Mouse (Mus musculus) fat pad, adult 2 months (tissue): Measurements from ENCODE around the gene Myl7.
"Not testable (repeated sequence)": the region's sequence is repeated elsewhere in the genome, so short reads cannot be mapped to it uniquely, and the experiment has no call there.

Experiments
- DNase-seq: peaks from one replicate; pipeline ENCODE4 v3.0.0-alpha.2; 2011; ENCODE audit warnings: low read depth, low spot score; ENCODE audit errors: extremely low read depth

Myl7 gene

GRCm38 (mm10) chr11:5898531-5898930, at the start of gene Myl7:
Gene Myl7 (minus strand): TSS chr11:5898782.
- DNase-seq, result no peak

GRCm38 (mm10) chr11:5947796-5948195, 49.2 kb upstream of the Myl7 start:
- DNase-seq, result no peak

DNA sequence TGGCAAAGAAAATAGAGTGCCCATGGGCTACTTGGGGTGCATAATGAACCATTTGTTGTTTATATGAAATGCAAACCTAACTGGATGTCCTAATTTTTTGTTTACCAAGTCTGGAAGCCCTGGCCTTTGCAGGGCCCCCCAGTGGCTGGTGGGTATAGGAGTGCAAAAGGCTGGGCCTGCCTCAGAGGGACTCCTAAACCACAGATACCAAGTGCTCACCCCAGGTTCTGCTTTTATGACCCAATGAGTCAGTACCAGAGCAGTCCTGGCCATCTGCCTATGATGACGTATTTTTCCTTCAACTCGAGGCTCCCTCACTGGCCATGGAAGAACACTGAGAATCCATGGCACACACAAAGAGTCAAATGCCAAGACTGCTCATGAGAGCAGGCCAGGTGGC, 46.5 kb upstream of the Myl7 start:
- DNase-seq, result no peak

GRCm38 (mm10) chr11:5942966-5943365, 44.4 kb upstream of the Myl7 start:
- DNase-seq, result no peak

DNA sequence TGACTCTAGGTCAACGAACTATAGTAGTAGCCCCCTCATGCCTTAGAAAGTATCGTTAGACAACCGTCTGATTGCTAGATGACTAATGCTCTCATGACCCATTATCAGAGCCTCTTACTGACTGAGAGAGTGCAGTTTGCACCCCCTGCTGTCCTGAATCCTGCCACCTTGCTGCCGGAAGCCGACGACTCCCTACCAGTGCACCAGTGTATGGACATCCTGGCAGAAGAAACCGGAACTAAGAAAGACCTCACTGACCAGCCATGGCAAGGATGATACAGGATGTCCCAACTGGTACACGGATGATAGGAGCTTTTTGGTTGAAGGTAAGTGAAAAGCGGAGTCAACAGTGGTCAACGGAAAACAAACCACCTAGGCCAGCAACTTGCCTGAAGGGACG, 35.9 kb upstream of the Myl7 start:
- DNase-seq, result not testable (repeated sequence)

GRCm38 (mm10) chr11:5931947-5932346, 33.4 kb upstream of the Myl7 start:
- not testable (repeated sequence) for DNase-seq

GRCm38 (mm10) chr11:5930578-5930977, 32.0 kb upstream of the Myl7 start:
- no peak for DNase-seq

DNA sequence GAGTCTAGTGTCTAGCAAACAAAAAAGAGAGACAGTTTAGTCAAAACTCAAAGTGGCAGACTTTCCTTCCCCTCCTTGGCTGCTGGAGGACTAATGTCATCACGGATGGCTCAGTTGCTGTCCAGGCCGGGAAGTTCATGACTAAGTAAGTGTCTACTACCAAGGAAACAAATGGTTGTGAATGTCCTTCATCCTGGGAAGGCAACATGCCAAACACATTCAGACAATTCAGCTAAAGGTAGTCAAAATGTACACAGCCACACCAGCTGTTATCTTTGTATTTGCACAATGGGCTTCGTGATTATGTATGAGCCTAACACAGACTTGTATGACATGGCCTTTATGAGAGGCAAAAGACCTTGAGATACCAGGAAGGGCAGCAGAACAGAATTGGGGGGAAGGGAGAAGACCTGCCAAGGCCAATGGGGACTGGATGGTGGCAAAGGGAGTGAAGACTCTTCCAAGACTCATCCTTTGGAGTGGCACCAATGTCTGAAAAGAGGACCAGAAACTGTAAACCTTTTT, 28.2 kb upstream of the Myl7 start:
- no peak for DNase-seq

DNA sequence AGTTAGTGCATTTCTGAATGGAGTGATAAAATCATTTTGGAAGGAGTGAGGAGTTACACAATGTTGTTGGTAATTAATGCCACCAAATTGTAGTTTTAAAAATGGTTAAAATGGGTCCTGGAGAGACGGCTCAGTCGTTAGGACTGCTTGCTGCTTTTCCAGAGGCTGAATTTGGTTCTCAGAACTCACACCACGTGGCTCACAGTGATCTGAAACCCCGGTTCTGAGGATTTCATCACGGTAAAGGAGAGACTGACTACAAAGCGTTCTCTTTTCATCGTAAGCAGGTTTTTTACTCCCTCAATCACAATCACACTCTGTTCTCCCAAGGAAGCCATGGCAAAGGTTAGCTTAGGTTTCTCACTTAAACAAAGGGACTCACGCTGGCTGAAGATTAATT, 26.1 kb upstream of the Myl7 start:
- no peak for DNase-seq

GRCm38 (mm10) chr11:5920323-5920960, 21.9 kb upstream of the Myl7 start:
- DNase-seq, result no peak

- peak; percentile 57 for DNase-seq
Observed at GRCm38 (mm10) chr11:5919606-5920005, 21.0 kb upstream of the Myl7 start.

DNA sequence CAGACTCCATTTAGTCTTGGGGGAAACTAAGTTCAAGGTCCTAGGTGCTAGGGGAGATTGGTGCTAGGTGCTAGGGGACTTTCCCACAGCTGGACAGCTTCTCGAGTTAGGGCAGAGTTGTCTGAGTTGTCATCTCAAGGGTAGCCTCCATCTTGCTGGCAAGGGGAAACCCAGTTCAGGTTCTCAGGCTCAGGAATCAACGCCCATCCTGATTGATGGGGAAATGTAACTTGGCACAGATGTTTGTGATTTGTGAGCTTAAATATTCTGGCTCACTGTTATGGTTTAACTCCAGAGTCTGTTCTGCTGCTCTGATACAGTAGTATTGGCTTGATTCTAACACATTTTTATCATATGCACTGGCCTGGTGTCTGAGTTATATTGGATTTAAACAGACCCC, 19.5 kb upstream of the Myl7 start:
- DNase-seq, result no peak

GRCm38 (mm10) chr11:5916178-5916548, 17.6 kb upstream of the Myl7 start:
- DNase-seq, result no peak

GRCm38 (mm10) chr11:5915429-5916177, 17.0 kb upstream of the Myl7 start:
- no peak for DNase-seq

DNA sequence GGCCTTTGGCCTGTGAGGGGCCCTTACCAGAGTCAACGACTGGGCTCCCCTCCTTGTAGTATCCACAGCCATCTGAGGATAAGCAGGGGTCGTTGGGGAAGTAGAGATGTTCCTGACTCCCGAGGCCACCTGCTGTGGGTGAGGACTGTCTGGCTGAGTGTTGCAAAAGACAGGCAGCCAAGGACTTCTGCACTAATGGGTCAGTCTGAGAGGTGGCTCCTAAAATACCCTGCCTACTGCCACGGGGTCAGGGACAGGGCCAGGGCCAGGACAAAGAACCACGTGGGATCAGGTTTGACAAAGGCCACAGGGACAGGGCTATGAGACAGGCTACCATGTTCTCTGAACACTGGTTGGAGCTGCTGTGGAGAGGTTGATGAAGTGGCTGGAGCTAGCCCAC, 16.4 kb upstream of the Myl7 start:
- DNase-seq, result no peak

- DNase-seq, result no peak
Observed at GRCm38 (mm10) chr11:5913936-5914335, 15.4 kb upstream of the Myl7 start.

DNA sequence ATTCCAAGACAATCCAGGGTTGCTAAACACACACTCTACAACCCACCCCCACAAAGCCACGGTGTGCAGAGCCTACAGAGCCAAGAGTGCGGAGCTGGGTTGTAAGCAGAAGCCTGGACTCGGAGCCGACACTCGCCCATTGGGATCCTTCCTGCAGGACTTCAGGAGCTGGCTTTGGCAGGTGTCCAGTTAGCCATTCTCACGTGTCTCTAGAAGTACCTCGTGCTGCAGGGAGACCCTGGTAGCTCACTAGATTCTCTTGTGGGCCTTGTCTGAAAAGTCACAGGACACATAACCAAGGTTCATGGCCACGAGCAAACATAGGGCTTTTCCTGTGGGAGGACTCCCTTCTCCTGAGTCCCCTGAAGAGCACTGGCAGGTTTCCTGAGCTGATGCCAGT, 14.7 kb upstream of the Myl7 start:
- DNase-seq, result no peak

DNA sequence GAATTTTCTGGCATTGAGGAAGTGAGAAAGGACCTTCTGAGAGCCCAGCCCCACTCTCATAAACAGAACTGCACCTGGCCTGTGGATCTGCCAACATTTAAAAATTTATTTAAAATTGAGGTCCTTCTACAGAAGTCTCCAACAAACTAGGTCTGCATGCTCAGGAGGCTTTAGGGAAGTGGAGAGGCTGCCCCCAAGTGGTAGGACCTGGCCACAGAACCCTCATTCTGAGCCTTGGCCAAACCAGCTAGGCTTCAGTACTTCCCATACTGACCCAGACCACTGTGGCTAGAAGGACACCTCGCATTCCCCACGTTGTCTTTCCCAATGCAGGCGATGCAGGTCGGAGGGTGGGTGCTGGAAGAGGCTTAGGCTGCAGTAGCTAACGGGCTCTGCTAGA, 14.1 kb upstream of the Myl7 start:
- DNase-seq, result no peak

DNA sequence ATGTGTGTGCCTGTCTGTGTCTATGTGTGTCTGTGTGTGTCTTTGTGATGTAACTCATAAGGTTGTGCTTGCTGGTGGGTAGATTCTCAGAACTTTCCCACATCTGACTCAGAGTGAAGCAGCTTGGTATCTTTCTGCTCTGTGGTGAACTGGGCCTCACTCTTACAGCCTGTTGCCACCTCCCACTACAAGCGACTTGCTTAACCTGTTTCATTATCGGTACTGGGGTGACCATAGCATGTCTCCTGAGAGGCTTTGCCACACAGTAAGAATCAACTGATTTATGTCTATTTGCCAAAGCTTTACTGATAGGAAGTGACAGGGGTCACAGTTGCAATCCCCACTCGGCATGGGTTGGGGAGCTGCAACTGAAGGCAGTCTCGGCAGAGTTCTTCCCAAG, 10.1 kb upstream of the Myl7 start:
- DNase-seq, result no peak

- DNase-seq, result no peak
Observed at GRCm38 (mm10) chr11:5907096-5907495, 8.5 kb upstream of the Myl7 start.

GRCm38 (mm10) chr11:5905778-5906518, 7.4 kb upstream of the Myl7 start:
- no peak for DNase-seq

DNA sequence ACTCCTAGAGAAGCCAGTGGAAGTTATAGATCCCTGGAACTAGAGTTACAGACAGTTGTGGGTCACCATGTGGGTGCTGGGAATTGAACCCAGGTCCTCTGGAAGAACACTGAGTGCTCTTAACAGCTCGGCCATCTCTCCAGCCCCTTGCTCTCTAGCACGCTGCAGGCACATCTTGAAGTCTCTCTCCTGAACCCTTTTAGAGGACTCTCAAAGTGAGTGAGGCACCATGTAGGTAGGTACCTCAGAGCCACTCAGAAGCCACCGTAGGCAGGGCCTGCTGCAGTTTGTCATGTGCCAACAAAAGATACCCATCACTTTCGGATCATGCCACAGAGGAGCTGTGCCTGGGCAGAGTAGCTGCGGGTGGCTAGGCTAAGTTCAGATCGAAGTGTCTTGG, 6.3 kb upstream of the Myl7 start:
- no peak for DNase-seq
